Mouse (Mus musculus) G1E (cell line): ENCODE results near the gene Notch2.

Experiments
- CTCF ChIP-seq: IDR thresholded peaks from 2 replicates; pipeline ENCODE4 v1.5.1; 2012; ENCODE audit warnings: low read depth, low read length, inconsistent platforms, mixed read lengths
- GATA1 ChIP-seq: IDR thresholded peaks from 2 replicates; pipeline ENCODE4 v1.6.1; 2012; ENCODE audit warnings: borderline replicate concordance, low read length, inconsistent platforms, mixed read lengths
- POLR2AphosphoS5 ChIP-seq: IDR thresholded peaks from 2 replicates; pipeline ENCODE4 v1.6.1; 2012; ENCODE audit warnings: low read depth, low read length, inconsistent platforms; ENCODE audit not compliant: insufficient replicate concordance
- TAL1 ChIP-seq: conservative IDR thresholded peaks from 2 replicates; pipeline ENCODE4 v1.6.1; 2012; ENCODE audit warnings: low read depth, low read length, inconsistent platforms, mixed read lengths

- TF ChIP-seq POLR2AphosphoS5 (no peak), CTCF (no peak), GATA1 (no peak), TAL1 (no peak)
Measured at GRCm38 (mm10) chr3:98147706-98148105, 134.4 kb downstream of the Notch2 start.
